Mouse (Mus musculus): ENCODE data around the gene Axin2.

Gene Axin2

DNA sequence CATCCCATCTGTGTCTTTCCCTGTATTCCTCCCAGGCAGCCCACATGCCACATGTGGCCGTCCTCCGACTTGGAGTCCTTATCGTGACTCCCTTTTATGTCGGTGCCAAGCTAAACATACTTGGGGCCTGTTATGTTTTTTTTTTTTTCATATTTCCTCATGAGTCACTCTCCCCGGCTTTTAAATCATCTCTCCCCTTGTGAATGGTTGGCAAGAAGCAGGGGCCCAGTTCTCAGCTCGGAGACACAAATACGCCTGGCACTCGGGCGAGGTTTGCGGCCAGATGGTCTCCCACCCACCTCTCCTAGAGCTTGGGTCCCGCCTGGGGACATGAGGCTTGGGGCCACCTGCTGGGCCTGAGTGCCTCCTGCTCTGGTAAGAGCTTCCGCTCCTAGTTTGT is 60.4 kb downstream of the Axin2 start:
- peak in 1 of 2 experiments; percentile 72 for DNase-seq

- DNase-seq = no peak
These were observed 60.9 kb downstream of the Axin2 start for GRCm38 (mm10) chr11:108981012-108981411.

DNA sequence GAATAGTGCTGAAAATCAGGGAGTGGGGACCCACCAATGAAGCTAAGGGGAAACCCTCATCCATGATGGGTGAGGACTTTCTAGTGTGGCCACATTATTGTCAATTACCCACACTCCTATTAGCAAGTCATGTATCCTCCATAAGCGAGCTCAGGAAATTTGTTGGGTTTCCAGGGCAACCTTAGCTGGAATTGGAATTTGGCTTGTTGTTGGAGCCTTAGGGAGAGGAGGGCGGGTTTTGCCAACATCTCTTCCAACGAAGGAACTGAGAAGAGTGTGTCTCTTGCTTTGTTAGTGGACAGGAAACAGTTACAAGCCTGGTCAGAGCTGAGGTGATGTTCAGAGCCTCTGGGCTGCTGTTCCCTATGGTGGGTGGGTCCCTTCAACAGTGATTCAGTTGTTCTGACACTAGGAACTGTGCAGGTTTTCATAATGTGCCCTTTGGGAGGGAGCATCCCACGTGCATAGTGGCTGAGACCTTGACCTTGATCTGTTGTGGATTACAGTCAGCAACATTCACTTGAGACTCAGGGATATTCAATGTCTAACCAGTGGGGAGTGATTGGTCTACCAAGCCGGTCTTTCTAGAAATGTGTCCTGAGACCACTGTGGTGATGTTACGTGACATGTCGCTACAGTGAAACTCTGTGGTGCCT is 63.4 kb downstream of the Axin2 start:
- DNase-seq = peak; percentile 57 to 58

GRCm38 (mm10) chr11:108984711-108985419 is 64.7 kb downstream of the Axin2 start:
- DNase-seq = peak in 1 of 2 experiments; percentile 26

GRCm38 (mm10) chr11:108985836-108986235 is 65.7 kb downstream of the Axin2 start:
- peak; percentile 68 to 77 for DNase-seq

DNA sequence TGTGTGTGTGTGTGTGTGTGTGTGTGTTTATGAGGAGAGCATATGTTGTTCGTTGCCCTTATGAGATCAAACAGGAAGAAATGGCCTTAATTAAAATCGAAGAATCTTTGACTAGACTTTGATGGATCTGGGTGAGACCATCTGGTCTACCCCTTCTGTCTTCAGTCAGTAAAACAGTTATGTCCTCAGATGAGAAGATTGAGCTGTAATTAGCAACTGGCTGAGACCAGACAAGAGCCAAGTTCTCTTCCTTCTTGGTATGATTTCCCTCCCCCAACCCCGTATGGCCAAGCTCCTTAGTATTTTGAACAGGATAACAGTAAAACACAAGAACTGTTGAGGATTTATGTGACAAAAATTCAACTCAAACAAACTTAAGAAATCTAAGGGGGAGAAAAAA is 67.1 kb downstream of the Axin2 start:
- peak; percentile 47 for DNase-seq

DNA sequence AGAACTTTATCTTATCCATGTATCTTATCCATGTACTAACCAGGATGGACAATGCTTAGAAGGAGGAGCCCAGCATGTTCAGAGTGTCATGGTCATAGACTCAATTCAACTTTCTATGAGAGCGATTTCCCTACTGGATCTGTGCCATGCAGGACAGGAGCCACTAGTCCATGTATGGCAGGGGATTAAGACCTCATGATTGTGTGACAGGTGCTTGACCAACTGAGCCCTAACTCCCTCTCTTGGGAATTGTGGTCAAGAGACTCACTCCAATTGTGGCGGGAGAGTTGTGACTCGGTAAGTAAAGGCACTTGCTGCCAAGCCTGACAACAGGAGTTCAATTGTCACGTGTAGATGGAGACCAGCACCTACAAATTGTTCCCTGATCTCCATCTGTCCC is 67.6 kb downstream of the Axin2 start:
- peak; percentile 71 for DNase-seq

DNA sequence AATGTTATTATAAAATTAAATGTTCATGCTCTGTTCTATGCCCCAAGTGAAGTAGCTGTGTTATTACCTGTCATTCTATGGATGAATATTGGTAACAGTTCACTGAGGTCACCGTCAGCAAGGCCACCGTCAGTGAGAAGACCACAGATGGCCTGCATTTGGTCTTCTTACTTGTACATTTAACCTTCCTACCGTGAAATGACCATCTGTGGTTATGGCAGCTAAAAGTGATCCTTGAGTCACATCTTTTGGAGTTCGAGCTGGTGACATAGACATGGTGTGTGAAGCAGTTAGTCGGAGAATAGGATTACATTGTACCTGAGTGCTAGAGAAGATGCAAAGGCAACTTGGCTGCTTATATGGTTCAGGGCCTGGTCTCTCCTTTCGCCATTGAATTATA is 68.1 kb downstream of the Axin2 start:
- DNase-seq = peak; percentile 53 to 57

GRCm38 (mm10) chr11:108989940-108990339 is 69.8 kb downstream of the Axin2 start:
- peak; percentile 51 to 54 for DNase-seq

GRCm38 (mm10) chr11:108993414-108993813 is 73.3 kb downstream of the Axin2 start:
- DNase-seq = no peak

DNA sequence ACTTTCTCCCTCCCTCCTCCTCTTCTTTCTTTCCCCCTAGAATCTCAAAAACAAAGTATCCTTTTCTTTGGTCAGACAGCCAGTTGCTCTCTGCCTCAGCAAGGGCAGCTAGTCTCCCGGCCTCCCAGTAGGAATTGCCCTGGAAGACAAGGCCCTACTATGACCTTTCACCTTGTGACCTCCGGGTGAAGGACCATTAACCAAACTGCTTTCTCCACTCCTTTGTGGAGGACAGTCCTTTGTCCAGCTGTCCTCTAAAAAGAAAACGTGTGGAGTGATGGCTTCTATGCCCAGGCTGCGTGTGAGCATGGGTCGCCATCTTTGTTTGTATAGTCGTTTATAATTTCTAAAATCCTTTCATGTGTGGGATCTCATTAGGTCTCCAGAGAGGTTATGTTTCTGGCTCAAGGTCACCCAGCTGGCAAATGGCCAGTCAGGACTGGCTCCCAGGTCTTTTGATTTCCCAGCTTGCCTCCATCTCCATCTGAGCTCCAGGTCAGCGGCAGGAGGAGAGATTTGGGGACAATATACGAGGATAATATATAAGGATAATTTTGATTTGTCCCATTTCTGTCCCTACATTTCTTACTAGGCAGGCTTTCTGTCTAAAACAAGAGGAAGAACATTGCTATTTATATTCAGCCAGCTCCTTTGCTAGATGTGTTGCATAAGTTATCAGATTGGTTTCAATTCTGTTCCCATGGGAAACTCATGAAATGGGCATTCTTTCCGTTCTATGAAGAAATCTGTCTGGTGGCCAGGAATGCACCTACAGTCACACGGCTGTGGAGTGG is 75.2 kb downstream of the Axin2 start:
- DNase-seq = peak; percentile 37 to 45

DNA sequence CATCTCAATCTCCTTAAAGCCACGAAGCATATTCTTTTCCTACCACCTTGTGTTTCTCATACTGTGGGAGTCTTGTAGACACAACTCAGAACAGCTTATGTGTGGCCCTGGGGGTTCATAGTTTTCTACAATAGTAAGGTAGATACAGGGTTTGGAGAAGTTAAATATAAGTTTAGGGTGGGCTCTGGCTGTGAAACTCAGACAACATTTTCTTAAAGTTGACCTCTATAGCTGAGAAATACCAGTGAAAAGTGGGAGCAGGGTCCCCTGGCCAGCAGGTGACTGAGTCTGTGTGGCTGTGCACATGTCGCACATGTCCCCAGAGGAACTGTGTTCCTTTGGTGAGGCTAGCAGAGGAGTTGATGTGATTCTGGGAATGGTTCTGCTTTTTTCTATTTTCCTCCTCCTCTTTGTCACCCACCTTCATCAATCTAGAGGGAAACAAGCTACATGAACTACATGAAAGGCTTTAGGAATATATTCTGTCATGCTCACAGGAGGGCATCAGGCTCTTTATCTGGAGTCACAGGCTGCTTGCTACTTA is 75.9 kb downstream of the Axin2 start:
- no peak for DNase-seq

DNA sequence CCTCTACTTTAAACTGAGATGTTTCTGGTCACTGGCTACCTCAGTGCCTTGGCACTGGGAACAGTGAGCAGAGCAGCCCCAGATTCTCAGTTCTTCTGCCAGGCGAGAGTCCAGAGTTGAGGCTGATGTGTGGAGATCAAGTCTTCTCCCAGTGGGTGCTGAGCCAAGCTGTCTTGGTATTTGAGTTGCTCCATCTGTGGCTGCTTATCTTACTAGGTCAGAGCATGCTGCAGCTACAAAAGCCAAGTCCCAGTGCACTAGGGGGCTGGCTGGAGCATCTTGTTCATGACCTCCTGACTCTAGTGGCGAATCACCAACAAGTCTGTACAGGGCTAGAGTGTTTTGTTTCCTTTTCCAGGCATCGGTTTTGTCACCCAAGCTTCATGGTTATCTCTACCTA is 77.7 kb downstream of the Axin2 start:
- no peak for DNase-seq
